Mouse (Mus musculus) ES-E14 (cell line): ENCODE measurements around the gene Mum1.

Source experiments
- CHD2 ChIP-seq: IDR thresholded peaks from 2 replicates; pipeline ENCODE4 v1.6.1; 2014; ENCODE audit warnings: mild to moderate bottlenecking, low read depth, low read length, inconsistent platforms
- HCFC1 ChIP-seq: IDR thresholded peaks from 2 replicates; pipeline ENCODE4 v1.6.1; 2012; ENCODE audit warnings: low read length, inconsistent platforms, borderline replicate concordance; ENCODE audit not compliant: insufficient read depth
- MAFK ChIP-seq: IDR thresholded peaks from 2 replicates; pipeline ENCODE4 v1.6.1; 2014; ENCODE audit warnings: mild to moderate bottlenecking, low read depth, low read length, inconsistent platforms; ENCODE audit not compliant: insufficient read depth
- ZNF384 ChIP-seq: IDR thresholded peaks from 2 replicates; pipeline ENCODE4 v1.6.1; 2012; ENCODE audit warnings: low read depth, low read length, inconsistent platforms

- no peak for TF ChIP-seq MAFK
- no peak for TF ChIP-seq CHD2
- no peak for TF ChIP-seq ZNF384
- TF ChIP-seq HCFC1, result no peak
Measured at GRCm38 (mm10) chr10:80259463-80259805, 33.2 kb downstream of the Mum1 start.
